Comparison of ENCODE assay signal across 8 mouse cellular contexts in genomic region chr4:151108834-151109241, GRCm38 (mm10). TPM values are rescaled to one million over a fixed set of nuclear protein-coding genes. Genes with fewer than 3 reads are reported as not detected.
DNase-seq lines count a peak whose midpoint lies in the region; ATAC-seq and TF ChIP-seq lines count a peak whose summit lies in the region.

No protein-coding gene starts in this region.

- peak overlapping the region; percentile 89 for H3K9ac ChIP-seq in forebrain, embryonic 12.5 days
- H3K9ac ChIP-seq in liver, embryonic 12.5 days: peak overlapping the region; percentile 31; the same call in 1 of the 2 replicates

- no peak for TF ChIP-seq CTCF in E14TG2a.4 (conservative IDR thresholded peaks at IDR 0.05; ENCODE audit: low read length)

- H3K27me3 ChIP-seq in E14TG2a.4 (ENCODE audit: insufficient read depth, low read length): peaks cover 25% of the 10 kb centered on the region
- no peaks in the 10 kb centered on the region for H3K27me3 ChIP-seq in forebrain, embryonic 12.5 days
- H3K27me3 ChIP-seq in liver, embryonic 12.5 days (replicated peaks): peaks cover 74% of the 10 kb centered on the region

- peak; percentile 21 for DNase-seq in embryo, embryonic 10.5 days (ENCODE audit: low spot score)
- no peak for DNase-seq in embryo, embryonic 11 days
- DNase-seq in layer of hippocampus, adult 8-10 months (ENCODE audit: low spot score in 2 of 2): no peak
- no peak for DNase-seq in kidney, adult 9 months

- no peaks in the 10 kb centered on the region for H3K36me3 ChIP-seq in E14TG2a.4 (ENCODE audit: insufficient read depth, low read length)
- H3K36me3 ChIP-seq in forebrain, embryonic 12.5 days (replicated peaks): no peaks in the 10 kb centered on the region
- H3K36me3 ChIP-seq in liver, embryonic 12.5 days: no peaks in the 10 kb centered on the region

- peaks cover 59% of the 10 kb centered on the region for H3K4me1 ChIP-seq in E14TG2a.4 (replicated peaks; ENCODE audit: low read depth, low read length)
- H3K4me1 ChIP-seq in forebrain, embryonic 12.5 days: peaks cover 43% of the 10 kb centered on the region
- H3K4me1 ChIP-seq in liver, embryonic 12.5 days: peaks cover 12% of the 10 kb centered on the region

- peak overlapping the region; percentile 86 for H3K4me3 ChIP-seq in E14TG2a.4 (replicated peaks; ENCODE audit: low read length)
- H3K4me3 ChIP-seq in forebrain, embryonic 12.5 days (replicated peaks): peak overlapping the region; percentile 92
- peak overlapping the region; percentile 54 for H3K4me3 ChIP-seq in liver, embryonic 12.5 days

- no peak for ATAC-seq in forebrain, embryonic 12.5 days (ENCODE audit: low FRiP score)
- ATAC-seq in liver, embryonic 12.5 days: no peak
- ATAC-seq in granulocyte monocyte progenitor cell, adult 5-6 weeks (replicated peaks; ENCODE audit: poor library complexity, severe bottlenecking): no peak

- 4% methylated on average over 10 of the region's 20 CpGs for WGBS in forebrain, embryonic 12.5 days
- 3% methylated on average over 17 of the region's 20 CpGs for WGBS in liver, embryonic 12.5 days (ENCODE audit: insufficient replicate concordance)

- peak overlapping the region; percentile 96 for H3K27ac ChIP-seq in forebrain, embryonic 12.5 days
- no peak overlapping the region for H3K27ac ChIP-seq in liver, embryonic 12.5 days

- H3K9me3 ChIP-seq in E14TG2a.4 (ENCODE audit: low read length): no peaks in the 10 kb centered on the region
- no peaks in the 10 kb centered on the region for H3K9me3 ChIP-seq in forebrain, embryonic 12.5 days
- H3K9me3 ChIP-seq in liver, embryonic 12.5 days (replicated peaks): no peaks in the 10 kb centered on the region

- peak overlapping the region; percentile 82 for H3K4me2 ChIP-seq in forebrain, embryonic 12.5 days
- peak overlapping the region; percentile 81 for H3K4me2 ChIP-seq in liver, embryonic 12.5 days

RNA-seq across cellular contexts. Expression of gene Gm13090, which starts 19.5 kb away (rescaled TPM):
- polyA plus RNA-seq in forebrain, embryonic 12.5 days (2016; fragmentation: Nextera tagmentation; extraction: Ambion mirVana): 0.54 TPM in 1 of 2 replicates, not detected in the other
- polyA plus RNA-seq in liver, embryonic 12.5 days (2016; fragmentation: Nextera tagmentation; extraction: Ambion mirVana): not detected in 2 replicates
- total RNA-seq in granulocyte monocyte progenitor cell, adult 5-6 weeks (2014; fragmentation: Nextera tagmentation): not detected in 2 replicates
- not detected in 2 replicates for total RNA-seq in granulocyte monocyte progenitor cell, adult 5-6 weeks (2017)
- not detected for total RNA-seq in layer of hippocampus, adult 8-10 months (2022)

RNA-seq across cellular contexts. Expression of gene Vamp3, which starts 51.1 kb away (rescaled TPM):
- 77.4 and 77.5 TPM in 2 replicates for polyA plus RNA-seq in forebrain, embryonic 12.5 days (2016; fragmentation: Nextera tagmentation; extraction: Ambion mirVana)
- polyA plus RNA-seq in liver, embryonic 12.5 days (2016; fragmentation: Nextera tagmentation; extraction: Ambion mirVana): 51.0 and 53.2 TPM in 2 replicates
- total RNA-seq in granulocyte monocyte progenitor cell, adult 5-6 weeks (2014; fragmentation: Nextera tagmentation): 75.4 and 79.8 TPM in 2 replicates
- total RNA-seq in granulocyte monocyte progenitor cell, adult 5-6 weeks (2017): 66.9 and 76.8 TPM in 2 replicates
- total RNA-seq in layer of hippocampus, adult 8-10 months (2022): 10 to 100 TPM; 32.3 to 37.2 (median 35.5) TPM
